Mouse (Mus musculus): ENCODE results near the gene Aprt.

Gene Aprt

DNA sequence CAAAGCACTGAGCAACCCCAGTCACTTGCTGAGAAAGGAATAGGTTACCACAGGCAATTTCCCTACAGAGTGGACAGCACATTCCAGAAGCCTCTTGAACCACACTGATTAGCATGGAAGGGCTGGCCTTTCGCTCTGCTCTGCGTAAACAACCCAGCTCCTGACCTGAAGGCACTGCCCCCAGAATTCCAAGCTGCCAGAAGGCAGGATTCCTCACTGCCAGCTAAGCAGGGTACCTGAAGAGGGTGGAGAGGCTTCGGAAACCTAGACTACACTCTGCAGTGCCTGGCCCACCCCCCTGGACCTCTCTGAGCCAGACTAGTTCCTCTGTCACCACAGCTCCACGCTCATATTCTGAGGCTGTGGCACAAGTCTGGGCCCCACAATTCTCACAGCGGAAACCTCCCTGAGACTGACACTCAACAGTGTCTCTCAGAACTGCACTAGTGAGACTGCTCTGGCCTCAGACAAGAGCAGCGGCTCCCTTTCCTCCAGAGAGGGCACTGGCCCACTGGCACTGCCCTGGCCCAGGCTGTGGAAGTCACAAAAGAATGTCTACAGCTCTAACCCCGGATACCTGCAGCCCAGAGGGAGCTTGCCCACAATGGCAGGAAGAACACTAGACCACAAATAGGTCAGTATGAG, 50.1 kb downstream of the Aprt start:
- DNase-seq = no peak

GRCm38 (mm10) chr8:122526084-122526483, 50.6 kb downstream of the Aprt start:
- DNase-seq = no peak

- DNase-seq = no peak
Measured at GRCm38 (mm10) chr8:122525004-122525403, 51.7 kb downstream of the Aprt start.

Data from cerebellum, adult 8-10 months (tissue).